Mouse (Mus musculus) embryonic fibroblast, embryonic 13.5 days (primary cell): ENCODE data around the gene Pigv.

Experiments
- CTCF ChIP-seq: IDR thresholded peaks from 2 replicates; pipeline ENCODE4 v1.5.1; 2011; ENCODE audit warnings: mild to moderate bottlenecking, control low read depth, low read length, moderate library complexity, borderline replicate concordance; ENCODE audit not compliant: insufficient read depth
- POLR2A ChIP-seq: IDR thresholded peaks from 2 replicates; pipeline ENCODE4 v1.6.1; 2011; ENCODE audit warnings: low read depth, mild to moderate bottlenecking, control low read depth, low read length, moderate library complexity

DNA sequence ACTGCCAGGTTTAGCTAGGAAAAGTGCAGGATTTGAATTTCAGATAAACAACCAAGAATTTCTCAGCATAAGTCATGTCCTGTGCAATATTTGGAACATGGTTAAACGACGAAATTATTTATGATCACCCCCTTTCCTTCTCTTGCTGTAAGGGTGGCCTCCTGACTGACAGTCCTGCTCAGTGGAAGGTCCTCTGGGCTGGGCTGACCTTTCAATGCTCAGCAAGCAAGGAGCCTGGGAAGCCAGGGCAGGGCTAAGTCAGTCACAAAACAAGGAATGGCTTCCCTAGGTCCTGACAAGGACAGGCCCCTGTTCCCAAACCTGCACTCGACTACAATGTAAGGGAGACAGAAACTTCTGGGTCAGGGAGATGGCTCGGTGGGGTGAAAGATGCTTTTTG is 20.5 kb downstream of the Pigv start:
- TF ChIP-seq CTCF: no peak
- no peak for TF ChIP-seq POLR2A
